Mouse (Mus musculus) midbrain, embryonic 12.5 days (tissue): ENCODE data around the gene Meox1. TPM values are rescaled to one million over a fixed set of nuclear protein-coding genes. Genes with fewer than 3 reads are reported as not detected.

ENCODE experiments used
- ATAC-seq: fragments of 200-750 bp; cut with Nextera tagmentation; 2 replicates; pipeline ENCODE4 v1.8.0; 2017; ENCODE audit warnings: low read depth, moderate TSS enrichment, moderate library complexity; ENCODE audit not compliant: low FRiP score
- H3K27ac ChIP-seq: fragments of 300-500 bp; sonication (generic); replicated peaks from 2 replicates; pipeline ENCODE4 v1.5.1; 2016; ENCODE audit warnings: mild to moderate bottlenecking
- H3K27me3 ChIP-seq: fragments of 300-500 bp; sonication (generic); 2 replicates; pipeline ENCODE4 v1.6.1; 2016; ENCODE audit warnings: mild to moderate bottlenecking
- H3K36me3 ChIP-seq: fragments of 300-500 bp; sonication (generic); 2 replicates; pipeline ENCODE4 v1.6.1; 2016
- H3K4me1 ChIP-seq: fragments of 300-500 bp; sonication (generic); 2 replicates; pipeline ENCODE4 v1.6.1; 2016
- H3K4me2 ChIP-seq: fragments of 300-500 bp; sonication (generic); replicated peaks from 2 replicates; pipeline ENCODE4 v1.6.1; 2016; ENCODE audit warnings: mild to moderate bottlenecking, moderate library complexity
- H3K4me3 ChIP-seq: fragments of 300-500 bp; sonication (generic); 2 replicates; pipeline ENCODE4 v1.5.1; 2016; ENCODE audit warnings: mild to moderate bottlenecking
- H3K9ac ChIP-seq: fragments of 300-500 bp; sonication (generic); replicated peaks from 2 replicates; pipeline ENCODE4 v1.6.1; 2016; ENCODE audit warnings: mild to moderate bottlenecking, moderate library complexity
- H3K9me3 ChIP-seq: fragments of 300-500 bp; sonication (generic); 2 replicates; pipeline ENCODE4 v1.6.1; 2016; ENCODE audit warnings: mild to moderate bottlenecking
- WGBS: fragments of 180-500 bp; shearing (Covaris S2); methylation state at CpG from one replicate; pipeline ENCODE4 v1.1.7; 2016; 5-methylcytosine and 5-hydroxymethylcytosine counted together
- polyA plus RNA-seq: library from polyadenylated mRNA; unstranded; fragments of >200 nt; fragmentation: Nextera tagmentation; extraction: Ambion mirVana; gene quantifications from 2 replicates; pipeline ENCODE4 v1.2.1, GENCODE M21; 2016

Meox1 gene
- polyA plus RNA-seq, 1 experiment from 2014 or later: 0.23 TPM

GRCm38 (mm10) chr11:101896546-101897361 lies 2.6 kb upstream of the Meox1 start:
- Histone ChIP-seq H3K4me1 (peaks cover 6% of the 10 kb centered on the region), H3K36me3 (no peaks in the 10 kb centered on the region), H3K9me3 (no peaks in the 10 kb centered on the region), H3K9ac (no peak overlapping the region), H3K4me2 (no peak overlapping the region), H3K27me3 (peaks cover 34% of the 10 kb centered on the region), H3K4me3 (no peak overlapping the region), H3K27ac (no peak overlapping the region)
- 47% methylated on average over 12 of the region's 13 CpGs for WGBS
- no peak for ATAC-seq

GRCm38 (mm10) chr11:101893560-101893959 lies 614 bp downstream of the Meox1 start:
- Histone ChIP-seq H3K4me1 (peaks cover 23% of the 10 kb centered on the region), H3K9me3 (no peaks in the 10 kb centered on the region), H3K27me3 (peaks cover 45% of the 10 kb centered on the region), H3K27ac (no peak overlapping the region), H3K9ac (no peak overlapping the region), H3K4me2 (no peak overlapping the region), H3K4me3 (no peak overlapping the region), H3K36me3 (no peaks in the 10 kb centered on the region)
- no peak for ATAC-seq
- WGBS: 44% methylated on average over 15 of the region's 15 CpGs

- no peak for ATAC-seq
- Histone ChIP-seq H3K4me1 (peaks cover 18% of the 10 kb centered on the region), H3K36me3 (no peaks in the 10 kb centered on the region), H3K9ac (no peak overlapping the region), H3K4me2 (no peak overlapping the region), H3K27ac (no peak overlapping the region), H3K27me3 (peaks cover 48% of the 10 kb centered on the region), H3K4me3 (no peak overlapping the region), H3K9me3 (no peaks in the 10 kb centered on the region)
- WGBS: 28% methylated on average over 11 of the region's 11 CpGs
Observed at GRCm38 (mm10) chr11:101891451-101891850, 2.7 kb downstream of the Meox1 start.

GRCm38 (mm10) chr11:101889781-101890180 lies 4.4 kb downstream of the Meox1 start:
- H3K9me3 ChIP-seq: no peaks in the 10 kb centered on the region
- peaks cover 52% of the 10 kb centered on the region for H3K27me3 ChIP-seq
- peak overlapping the region; percentile 29 for H3K4me3 ChIP-seq
- H3K36me3 ChIP-seq: no peaks in the 10 kb centered on the region
- ATAC-seq: 0 out of 2 replicates have a peak, but pooled peaks have one; percentile 38
- H3K27ac ChIP-seq: peak overlapping the region; percentile 22
- peak overlapping the region; percentile 41 for H3K9ac ChIP-seq
- H3K4me1 ChIP-seq: peaks cover 18% of the 10 kb centered on the region
- peak overlapping the region; percentile 56 for H3K4me2 ChIP-seq
- WGBS: 2% methylated on average over 13 of the region's 13 CpGs

- H3K27ac ChIP-seq: peak overlapping the region; percentile 22; the same call in 1 of the 2 replicates
- no peak overlapping the region for H3K4me3 ChIP-seq
- 66% methylated on average over 6 of the region's 6 CpGs for WGBS
- ATAC-seq: no peak
- no peaks in the 10 kb centered on the region for H3K36me3 ChIP-seq
- H3K9me3 ChIP-seq: no peaks in the 10 kb centered on the region
- no peak overlapping the region for H3K4me2 ChIP-seq
- peaks cover 18% of the 10 kb centered on the region for H3K4me1 ChIP-seq
- H3K27me3 ChIP-seq: peaks cover 52% of the 10 kb centered on the region
- no peak overlapping the region for H3K9ac ChIP-seq
Observed at GRCm38 (mm10) chr11:101888820-101889219, 5.4 kb downstream of the Meox1 start.

GRCm38 (mm10) chr11:101886436-101886835 lies 7.7 kb downstream of the Meox1 start:
- no peaks in the 10 kb centered on the region for H3K9me3 ChIP-seq
- H3K9ac ChIP-seq: no peak overlapping the region
- H3K4me3 ChIP-seq: no peak overlapping the region
- H3K36me3 ChIP-seq: no peaks in the 10 kb centered on the region
- H3K27ac ChIP-seq: no peak overlapping the region
- no peak for ATAC-seq
- H3K27me3 ChIP-seq: peaks cover 46% of the 10 kb centered on the region
- H3K4me2 ChIP-seq: no peak overlapping the region
- peaks cover 19% of the 10 kb centered on the region for H3K4me1 ChIP-seq
- 87% methylated on average over 12 of the region's 12 CpGs for WGBS

- H3K27ac ChIP-seq: no peak overlapping the region
- no peak for ATAC-seq
- H3K27me3 ChIP-seq: peaks cover 45% of the 10 kb centered on the region
Observed at GRCm38 (mm10) chr11:101885881-101886319, 8.3 kb downstream of the Meox1 start.

GRCm38 (mm10) chr11:101885232-101885631 lies 8.9 kb downstream of the Meox1 start:
- Histone ChIP-seq H3K27me3 (peaks cover 42% of the 10 kb centered on the region), H3K9ac (no peak overlapping the region), H3K27ac (no peak overlapping the region), H3K4me1 (peaks cover 19% of the 10 kb centered on the region), H3K36me3 (no peaks in the 10 kb centered on the region), H3K9me3 (no peaks in the 10 kb centered on the region), H3K4me3 (no peak overlapping the region), H3K4me2 (no peak overlapping the region)
- 58% methylated on average over 6 of the region's 6 CpGs for WGBS
- ATAC-seq: no peak

More at GRCm38 (mm10) chr11:101885881-101886319, 8.3 kb downstream of the Meox1 start:
- H3K4me1 ChIP-seq: peaks cover 19% of the 10 kb centered on the region
- H3K4me3 ChIP-seq: no peak overlapping the region
- WGBS: 50% methylated on average over 6 of the region's 6 CpGs
- H3K9ac ChIP-seq: no peak overlapping the region
- H3K9me3 ChIP-seq: no peaks in the 10 kb centered on the region
- no peak overlapping the region for H3K4me2 ChIP-seq
- H3K36me3 ChIP-seq: no peaks in the 10 kb centered on the region

GRCm38 (mm10) chr11:101883911-101884310 lies 10.3 kb downstream of the Meox1 start:
- H3K27me3 ChIP-seq: peaks cover 42% of the 10 kb centered on the region
- H3K4me3 ChIP-seq: no peak overlapping the region
- H3K4me1 ChIP-seq: peaks cover 12% of the 10 kb centered on the region
- 81% methylated on average over 2 of the region's 2 CpGs for WGBS
- H3K4me2 ChIP-seq: no peak overlapping the region
- H3K27ac ChIP-seq: no peak overlapping the region
- no peaks in the 10 kb centered on the region for H3K36me3 ChIP-seq
- no peak for ATAC-seq
- H3K9me3 ChIP-seq: no peaks in the 10 kb centered on the region
- H3K9ac ChIP-seq: no peak overlapping the region

GRCm38 (mm10) chr11:101882500-101883290 lies 11.5 kb downstream of the Meox1 start:
- no peak overlapping the region for H3K9ac ChIP-seq
- H3K36me3 ChIP-seq: no peaks in the 10 kb centered on the region
- H3K27me3 ChIP-seq: peaks cover 42% of the 10 kb centered on the region
- peaks cover 16% of the 10 kb centered on the region for H3K4me1 ChIP-seq
- no peaks in the 10 kb centered on the region for H3K9me3 ChIP-seq
- no peak for ATAC-seq
- no peak overlapping the region for H3K4me2 ChIP-seq
- H3K4me3 ChIP-seq: no peak overlapping the region
- no peak overlapping the region for H3K27ac ChIP-seq
- 78% methylated on average over 11 of the region's 11 CpGs for WGBS

GRCm38 (mm10) chr11:101881604-101882071 lies 12.5 kb downstream of the Meox1 start:
- Histone ChIP-seq H3K4me1 (peaks cover 16% of the 10 kb centered on the region), H3K4me3 (peak overlapping the region; percentile 18), H3K9me3 (no peaks in the 10 kb centered on the region), H3K4me2 (peak overlapping the region; percentile 54), H3K36me3 (no peaks in the 10 kb centered on the region), H3K27ac (no peak overlapping the region), H3K27me3 (peaks cover 36% of the 10 kb centered on the region), H3K9ac (peak overlapping the region; percentile 47; the same call in 1 of the 2 replicates)
- WGBS: 1% methylated on average over 24 of the region's 24 CpGs
- ATAC-seq: no peak

GRCm38 (mm10) chr11:101881185-101881584 lies 13.0 kb downstream of the Meox1 start:
- no peak for ATAC-seq
- no peak overlapping the region for H3K27ac ChIP-seq
- no peaks in the 10 kb centered on the region for H3K9me3 ChIP-seq
- 0 out of 2 replicates have a peak overlapping the region, but pooled peaks have one; percentile 47 for H3K9ac ChIP-seq
- peak overlapping the region; percentile 18; the same call in 1 of the 2 replicates for H3K4me3 ChIP-seq
- H3K27me3 ChIP-seq: peaks cover 32% of the 10 kb centered on the region
- 60% methylated on average over 7 of the region's 7 CpGs for WGBS
- H3K4me2 ChIP-seq: peak overlapping the region; percentile 54
- no peaks in the 10 kb centered on the region for H3K36me3 ChIP-seq
- H3K4me1 ChIP-seq: peaks cover 16% of the 10 kb centered on the region
